Mouse (Mus musculus) kidney, adult 8-10 months (tissue): Measurements from ENCODE around the gene Fam53a.

Experiments
- DNase-seq, 2 experiments: peaks; one replicate each; pipeline ENCODE4 v3.0.0; 2022

Fam53a gene

DNA sequence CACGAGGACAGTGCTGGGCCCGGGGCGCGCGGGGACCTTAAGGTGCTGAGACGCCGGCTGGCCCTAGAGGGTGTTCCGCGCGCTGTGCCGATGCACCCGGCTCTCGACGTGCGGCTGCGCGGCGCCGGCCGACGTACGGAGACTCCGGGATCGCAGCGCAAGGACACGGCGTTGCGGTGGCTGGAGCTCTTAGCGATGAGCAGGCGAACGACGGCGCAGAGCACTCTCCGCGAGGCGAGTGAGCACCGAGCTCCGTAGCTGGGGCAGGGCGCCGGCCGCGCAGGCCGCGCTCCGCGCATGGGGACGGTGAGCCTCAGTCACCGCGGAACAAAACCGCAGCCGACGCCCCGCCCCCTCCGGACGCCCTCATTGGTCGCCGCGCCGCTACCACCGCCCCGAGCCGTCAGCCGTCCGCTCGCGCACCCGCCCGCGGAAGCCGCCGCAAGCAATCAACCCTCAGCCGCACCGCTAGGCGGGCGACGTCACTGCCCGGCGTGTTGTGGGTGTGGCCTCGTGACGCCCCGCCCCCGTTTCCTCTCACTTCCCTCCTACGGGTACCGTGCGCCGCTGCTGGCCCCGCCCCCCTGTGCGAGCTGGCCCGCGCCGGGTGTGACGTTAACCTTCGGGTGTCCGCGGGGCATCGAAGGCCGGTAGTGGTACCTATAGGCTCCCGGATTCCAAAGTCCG lies at the start of gene Fam53a, which contains the start of gene Gm9903:
Fam53a (minus strand) TSS at position 335 of the 687 bp plus-strand sequence.
Gm9903 (plus strand) TSS at position 625 of the 687 bp plus-strand sequence.
- DNase-seq, result peak; percentile 99 to 100

- DNase-seq, result no peak
These were observed 48.8 kb upstream of the Fam53a start for GRCm38 (mm10) chr5:33678244-33678643.

DNA sequence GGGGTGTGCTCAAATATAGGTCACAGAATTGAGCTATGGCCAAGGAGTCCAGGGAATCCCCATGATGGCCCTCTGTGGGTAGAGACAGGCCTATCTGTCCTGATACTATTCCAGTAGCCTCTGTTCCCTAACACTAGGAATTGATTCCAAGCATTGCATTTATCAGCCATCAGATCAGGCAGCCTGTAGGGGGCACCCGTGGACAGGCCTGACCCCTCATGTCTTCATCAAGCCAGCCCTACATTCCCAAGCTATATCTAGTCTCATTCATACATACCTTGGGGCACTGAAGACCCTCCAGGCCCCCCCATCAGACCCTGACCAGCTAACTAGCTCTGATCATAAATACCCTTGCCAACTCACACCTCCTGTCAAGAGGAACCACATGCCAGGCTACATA lies 46.5 kb upstream of the Fam53a start:
- DNase-seq, result peak in 1 of 2 experiments; percentile 73

DNA sequence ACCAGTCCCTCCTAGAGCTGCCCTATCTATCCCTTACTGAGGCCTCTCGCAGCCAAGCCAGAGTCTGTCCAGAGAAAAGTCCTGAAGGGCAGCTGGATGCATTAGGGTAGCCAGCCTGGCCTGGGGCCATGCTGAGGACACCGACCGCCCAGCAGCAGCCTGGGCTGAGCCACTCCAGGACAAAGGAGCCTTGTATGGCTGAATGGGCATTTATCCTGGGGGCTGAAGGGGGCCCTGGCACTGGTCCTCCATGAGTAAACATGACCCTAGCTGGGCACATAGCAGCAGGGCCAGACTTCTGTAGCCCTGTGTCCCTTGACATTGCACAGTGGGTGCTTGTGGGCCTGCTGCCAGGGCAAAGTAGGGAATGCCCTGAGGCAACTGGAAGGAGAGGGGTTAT lies 45.0 kb upstream of the Fam53a start:
- no peak for DNase-seq

DNA sequence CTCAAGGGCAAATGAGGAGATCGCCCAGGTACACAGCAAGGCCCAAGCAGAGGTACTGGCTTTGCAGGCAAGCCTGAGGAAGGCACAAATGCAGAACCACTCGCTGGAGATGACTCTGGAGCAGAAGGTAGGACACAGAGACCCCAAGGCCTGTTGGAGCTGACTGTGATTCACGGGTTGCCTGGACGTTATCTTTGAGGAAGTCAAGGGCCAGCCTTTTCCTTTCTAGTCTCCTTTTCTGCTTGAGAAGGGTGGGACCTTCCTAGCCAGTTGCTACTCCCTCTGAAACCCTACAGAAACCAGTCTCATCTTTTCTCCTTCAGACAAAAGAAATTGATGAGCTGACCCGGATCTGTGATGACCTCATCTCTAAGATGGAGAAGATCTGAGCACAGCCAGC lies 42.2 kb upstream of the Fam53a start:
- DNase-seq, result no peak

DNA sequence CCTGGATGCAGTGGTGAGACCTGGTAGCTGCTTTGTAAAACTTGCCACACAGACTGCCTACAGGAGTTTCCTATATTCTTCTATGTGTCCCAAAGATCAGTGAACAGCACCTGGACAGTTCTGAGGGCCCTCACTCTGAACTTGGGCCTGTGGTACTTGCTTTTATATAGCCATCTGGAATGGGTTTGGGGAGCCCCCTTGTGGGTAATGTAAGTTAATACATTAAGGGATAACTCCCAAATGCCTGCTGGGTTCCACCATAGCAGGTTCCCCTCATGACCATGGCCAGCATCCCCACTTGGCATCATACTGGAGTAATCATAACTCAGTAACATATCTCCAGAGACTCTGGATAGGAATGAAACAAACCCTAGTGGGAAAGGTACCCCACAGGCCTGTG lies 38.8 kb upstream of the Fam53a start:
- no peak for DNase-seq

DNA sequence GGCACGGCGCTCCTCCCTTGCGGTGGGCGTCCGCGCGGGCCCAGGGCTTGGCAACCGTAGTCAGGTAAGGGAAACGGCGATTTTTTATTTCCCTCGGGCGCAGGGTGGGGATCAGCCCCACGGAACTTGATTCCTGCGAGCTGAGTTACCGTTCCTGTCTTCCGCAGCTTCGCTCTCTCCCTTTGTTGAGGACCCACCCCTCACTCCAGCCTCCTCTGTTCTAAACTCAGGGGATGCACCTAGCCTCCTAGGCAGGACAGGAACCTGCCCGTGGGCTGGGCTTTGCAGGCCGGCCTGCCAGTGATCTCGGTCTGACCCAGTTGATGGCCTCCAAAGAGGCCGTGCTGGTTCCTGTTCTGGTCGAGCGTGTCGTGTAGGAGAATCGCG lies 29.2 kb upstream of the Fam53a start:
- DNase-seq, result no peak

- DNase-seq, result peak; percentile 98 to 99
These were observed 28.6 kb upstream of the Fam53a start, which contains the start of the genes Tacc3 and Tmem129 for GRCm38 (mm10) chr5:33657787-33658663. Tacc3 (plus strand) TSS chr5:33658128. Tmem129 (minus strand) TSS chr5:33658416.

- peak in 1 of 2 experiments; percentile 39 for DNase-seq
These were observed 27.9 kb upstream of the Fam53a start for GRCm38 (mm10) chr5:33657251-33657786.

- no peak for DNase-seq
These were observed 27.3 kb upstream of the Fam53a start for GRCm38 (mm10) chr5:33656739-33657138.

DNA sequence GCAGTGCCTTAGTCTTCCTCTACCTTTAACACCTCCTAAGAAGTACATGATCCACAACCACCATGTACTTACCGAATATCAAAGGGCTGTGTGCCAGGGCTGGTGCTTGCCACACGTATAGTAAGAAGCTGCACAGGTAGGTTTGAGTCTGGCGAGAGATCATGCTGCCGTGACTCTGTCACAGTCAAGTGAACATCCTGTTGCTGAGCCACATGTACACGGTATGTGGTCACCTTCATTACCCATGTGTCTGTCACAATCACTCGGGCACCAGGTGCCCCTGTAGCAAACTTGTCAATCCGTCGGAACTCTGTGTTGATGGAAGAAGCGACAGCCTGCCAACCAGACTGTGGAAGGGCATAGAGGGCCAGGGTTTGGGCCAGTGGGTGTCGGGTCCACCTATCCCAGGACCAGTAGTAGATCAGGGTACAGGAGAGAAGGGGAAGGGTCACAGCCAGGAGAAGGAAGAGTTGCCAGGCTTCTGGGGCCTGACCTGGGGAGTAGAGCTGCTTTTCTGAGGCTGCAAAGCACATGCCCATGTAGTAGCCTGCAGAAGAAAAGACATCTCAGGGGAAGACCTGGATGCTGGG lies 25.9 kb upstream of the Fam53a start:
- no peak for DNase-seq

GRCm38 (mm10) chr5:33654424-33654823 lies 25.0 kb upstream of the Fam53a start:
- DNase-seq, result no peak

- no peak for DNase-seq
These were observed 23.3 kb upstream of the Fam53a start for GRCm38 (mm10) chr5:33652783-33653173.

DNA sequence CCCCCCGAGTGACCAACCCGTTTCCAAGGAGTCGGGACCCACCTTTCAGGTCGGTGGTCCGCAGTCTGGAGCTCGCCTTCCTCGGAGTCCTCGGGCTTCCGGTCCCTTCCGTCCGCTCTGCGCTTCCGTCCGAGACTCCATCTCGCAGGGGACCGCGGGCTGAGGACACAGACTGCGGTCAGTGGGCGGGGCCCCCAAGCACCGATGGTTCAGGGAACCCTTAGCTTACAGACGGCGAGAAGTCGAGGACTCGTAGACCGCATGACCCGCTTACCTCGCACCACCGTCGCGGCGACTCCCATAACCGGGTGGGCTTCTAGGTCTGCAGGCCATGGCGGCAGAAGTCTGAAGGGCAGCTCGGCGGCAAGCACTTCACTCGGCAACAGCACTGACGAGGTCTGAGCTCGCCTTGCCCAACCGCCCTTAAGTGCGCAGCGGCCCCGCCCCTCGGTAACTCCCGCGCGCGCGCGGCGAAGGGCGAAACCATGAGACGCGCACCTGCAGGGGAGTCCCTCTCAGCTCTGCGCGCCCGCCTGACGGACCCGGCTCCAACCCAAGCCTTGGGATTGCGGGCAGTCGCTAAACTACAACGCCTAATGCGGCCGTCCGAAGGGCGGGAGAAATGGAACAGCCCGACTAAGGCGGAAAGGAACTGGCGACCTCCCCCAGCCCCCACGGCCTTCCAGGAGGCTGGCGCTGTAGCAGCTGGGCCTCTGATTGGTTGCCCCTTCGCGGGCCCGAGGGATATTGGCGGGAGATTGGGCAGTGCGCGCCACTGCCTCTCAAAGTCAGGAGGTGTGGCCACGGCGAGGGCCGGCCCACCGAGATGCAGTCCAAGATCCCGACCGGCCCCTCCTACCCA lies 22.7 kb upstream of the Fam53a start, which contains the start of gene Slbp:
Slbp (minus strand) TSS at position 654 of the 862 bp plus-strand sequence.
- DNase-seq, result peak; percentile 96 to 97

GRCm38 (mm10) chr5:33651541-33651920 lies 22.1 kb upstream of the Fam53a start:
- no peak for DNase-seq

DNA sequence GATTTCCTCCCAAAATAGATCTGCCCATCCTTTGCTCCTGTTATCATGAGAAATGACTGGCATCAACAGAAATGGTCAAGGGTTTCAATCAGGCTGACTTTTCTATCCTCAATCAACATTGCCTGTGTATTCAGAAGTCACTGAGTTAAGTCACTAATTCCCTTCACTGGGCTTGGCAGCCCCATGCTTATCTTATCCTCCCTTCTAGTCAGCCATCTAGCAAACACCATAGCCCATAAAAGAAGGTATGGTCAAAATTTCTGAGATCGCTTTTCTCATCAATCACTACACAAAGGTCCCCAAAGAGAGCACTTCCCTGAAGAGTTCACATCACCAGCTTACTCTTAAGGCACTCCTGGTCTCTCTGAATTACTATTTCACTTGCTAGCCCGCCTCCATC lies 21.6 kb upstream of the Fam53a start:
- DNase-seq, result no peak

DNA sequence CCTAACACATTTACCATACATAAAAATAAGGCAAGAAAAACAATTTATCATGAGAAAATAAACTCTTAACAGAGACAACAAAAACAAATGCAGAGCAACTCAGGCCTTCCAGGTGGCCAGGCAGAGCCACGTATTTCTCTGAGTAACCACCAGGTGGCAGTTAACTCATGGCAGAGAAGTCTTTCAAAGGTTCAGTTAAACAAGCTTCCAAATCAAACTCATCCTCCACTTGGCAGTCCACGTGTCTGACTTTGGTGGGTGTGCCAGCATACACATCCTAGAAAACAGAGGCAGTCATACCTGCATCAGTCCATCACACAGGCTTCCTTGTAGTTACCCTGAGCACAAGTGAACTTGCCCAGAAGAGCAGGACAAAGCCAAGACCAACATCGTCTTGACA lies 11.2 kb upstream of the Fam53a start:
- DNase-seq, result peak in 1 of 2 experiments; percentile 56

DNA sequence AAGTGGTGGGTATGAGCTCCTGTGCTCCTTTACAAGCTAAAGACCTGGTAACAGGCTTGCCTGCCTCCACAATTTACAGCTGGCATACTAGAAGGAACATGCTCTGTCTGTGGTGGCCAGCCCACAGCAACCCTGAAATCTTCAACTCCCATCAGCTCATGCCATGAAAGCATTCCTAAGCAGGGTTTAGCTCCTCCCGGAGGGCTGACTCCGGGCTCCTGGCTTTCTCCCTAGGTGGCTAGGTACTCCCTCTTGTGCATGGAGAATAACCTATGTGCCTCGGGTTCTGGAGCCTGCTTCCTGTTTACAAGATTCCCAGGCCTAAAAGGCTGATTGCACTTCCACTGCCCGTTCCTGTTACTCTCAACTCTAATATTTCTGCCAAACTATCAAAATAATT lies 9.4 kb upstream of the Fam53a start:
- DNase-seq, result no peak

DNA sequence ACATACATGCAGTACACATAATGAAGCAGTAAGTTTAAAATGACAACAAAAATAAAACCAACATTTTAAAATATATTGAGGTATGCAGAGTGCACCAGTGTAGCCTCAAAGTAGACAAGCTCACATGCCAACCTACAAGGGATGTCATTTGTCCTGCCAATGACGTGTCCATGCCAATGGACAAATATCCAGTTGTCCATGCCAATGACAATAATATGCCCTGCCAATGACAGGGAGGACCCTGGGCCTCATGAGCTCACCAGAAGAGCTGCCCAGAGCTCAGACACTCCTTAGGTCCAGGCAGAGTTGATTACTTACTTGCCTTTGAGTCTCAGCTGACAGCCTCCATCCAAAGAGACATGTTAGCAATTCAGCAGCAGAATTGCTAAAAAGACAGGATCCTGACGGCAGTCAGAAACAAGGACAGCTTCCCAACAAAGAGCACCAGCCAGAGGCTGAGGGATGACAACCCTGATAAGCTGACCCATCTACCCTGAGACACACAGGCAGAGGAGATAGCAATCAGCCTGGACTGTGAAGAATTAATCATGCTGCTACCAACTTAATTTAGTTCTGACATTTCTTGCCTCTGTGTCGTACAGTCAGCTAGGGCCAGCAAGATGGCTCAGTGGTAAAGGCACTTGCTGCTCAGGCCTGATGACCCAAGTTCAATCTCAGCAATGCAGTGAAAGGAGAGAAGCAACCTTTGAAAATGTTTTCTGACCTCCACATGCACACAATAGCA lies 8.3 kb upstream of the Fam53a start:
- DNase-seq, result no peak

GRCm38 (mm10) chr5:33635361-33635760 lies 5.9 kb upstream of the Fam53a start:
- no peak for DNase-seq

DNA sequence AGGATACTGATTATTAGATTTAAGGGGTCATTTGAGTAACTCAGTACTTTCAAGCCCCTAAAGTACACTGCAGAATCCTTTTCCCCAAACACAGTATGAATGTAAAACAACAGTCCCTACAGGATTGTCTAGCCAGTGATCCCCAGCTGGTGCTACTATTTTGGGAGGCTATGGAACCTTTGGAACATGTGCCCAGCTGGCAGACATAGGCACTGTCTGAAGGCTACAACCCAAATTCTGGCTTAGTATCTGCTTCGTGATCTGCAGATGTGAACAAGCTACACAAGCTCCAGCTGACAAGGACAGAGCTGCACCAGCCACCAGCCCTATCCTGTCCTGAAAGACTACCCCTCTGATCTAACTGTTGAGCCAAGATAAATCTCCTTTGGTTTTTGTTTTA lies 3.1 kb upstream of the Fam53a start:
- no peak for DNase-seq
